Mouse (Mus musculus) small intestine, adult 2 months (tissue): ENCODE data around the gene Rfx3. TPM values are rescaled to one million over a fixed set of nuclear protein-coding genes. Genes with fewer than 3 reads are reported as not detected.

Source experiments
- H3K27ac ChIP-seq: fragments of 200-500 bp; 2 replicates; pipeline ENCODE4 v1.5.1; 2012; ENCODE audit warnings: low read depth, low read length, control low read depth, inconsistent platforms; ENCODE audit not compliant: insufficient read depth
- H3K27me3 ChIP-seq: fragments of 200-500 bp; 2 replicates; pipeline ENCODE4 v1.6.1; 2012; ENCODE audit warnings: mild to moderate bottlenecking, moderate library complexity, low read length, inconsistent platforms; ENCODE audit not compliant: control insufficient read depth, insufficient read depth
- H3K36me3 ChIP-seq: fragments of 200-500 bp; 2 replicates; pipeline ENCODE4 v1.6.1; 2012; ENCODE audit warnings: mild to moderate bottlenecking, low read length, control low read depth, inconsistent platforms; ENCODE audit not compliant: control insufficient read depth, insufficient read depth
- H3K4me1 ChIP-seq: fragments of 200-500 bp; 2 replicates; pipeline ENCODE4 v1.6.1; 2012; ENCODE audit warnings: low read length, inconsistent platforms, mixed read lengths; ENCODE audit not compliant: control insufficient read depth, insufficient read depth, insufficient read length
- H3K4me3 ChIP-seq: fragments of 200-500 bp; 2 replicates; pipeline ENCODE4 v1.5.1; 2012; ENCODE audit warnings: low read depth, mild to moderate bottlenecking, control low read depth, inconsistent platforms, low read length, moderate library complexity
- CTCF ChIP-seq: fragments of 200-500 bp; IDR thresholded peaks from 2 replicates; pipeline ENCODE4 v1.5.1; 2012; ENCODE audit warnings: low read depth, mild to moderate bottlenecking, control low read depth, inconsistent platforms, low read length, moderate library complexity, mixed read lengths; ENCODE audit not compliant: insufficient replicate concordance, insufficient read length; ENCODE audit errors: extremely low read depth
- POLR2A ChIP-seq: fragments of 200-500 bp; IDR thresholded peaks from 2 replicates; pipeline ENCODE4 v1.6.1; 2012; ENCODE audit warnings: low read depth, mild to moderate bottlenecking, control low read depth, inconsistent platforms, low read length, moderate library complexity
- WGBS: fragments of 180-500 bp; shearing (Covaris S2); methylation state at CpG from one replicate; pipeline ENCODE4 v1.1.7; 2018; 5-methylcytosine and 5-hydroxymethylcytosine counted together
- polyA plus RNA-seq: library from polyadenylated mRNA; depleted of rRNA; stranded (reverse); fragments of >200 nt; gene quantifications from 2 replicates; pipeline ENCODE4 v1.2.3, GENCODE M21; 2012

Gene Rfx3
- polyA plus RNA-seq, 1 experiment, result 0.99 TPM

GRCm38 (mm10) chr19:27738908-27739307, 272.1 kb downstream of the Rfx3 start:
- H3K36me3 ChIP-seq, result no peaks in the 10 kb centered on the region
- no peaks in the 10 kb centered on the region for H3K4me1 ChIP-seq
- TF ChIP-seq CTCF, result no peak
- no peak for TF ChIP-seq POLR2A
- H3K4me3 ChIP-seq, result no peak overlapping the region
- no peaks in the 10 kb centered on the region for H3K27me3 ChIP-seq
- H3K27ac ChIP-seq, result no peak overlapping the region
- 60% methylated on average over 8 of the region's 8 CpGs for WGBS

GRCm38 (mm10) chr19:27736571-27736970, 274.4 kb downstream of the Rfx3 start:
- no peaks in the 10 kb centered on the region for H3K27me3 ChIP-seq
- H3K27ac ChIP-seq, result no peak overlapping the region
- H3K4me1 ChIP-seq, result no peaks in the 10 kb centered on the region
- TF ChIP-seq POLR2A (no peak), CTCF (no peak)
- WGBS, result 51% methylated on average over 2 of the region's 2 CpGs
- no peaks in the 10 kb centered on the region for H3K36me3 ChIP-seq
- no peak overlapping the region for H3K4me3 ChIP-seq

- Histone ChIP-seq H3K27ac (no peak overlapping the region), H3K36me3 (no peaks in the 10 kb centered on the region), H3K4me1 (no peaks in the 10 kb centered on the region), H3K27me3 (no peaks in the 10 kb centered on the region; the same call in 1 of the 2 replicates), H3K4me3 (no peak overlapping the region)
- whole genome bisulfite sequencing, result 73% methylated on average over 11 of the region's 11 CpGs
- TF ChIP-seq CTCF (no peak), POLR2A (no peak)
These were observed 292.0 kb downstream of the Rfx3 start for GRCm38 (mm10) chr19:27718931-27719330.

- no peak for TF ChIP-seq POLR2A
- TF ChIP-seq CTCF, result no peak
- Histone ChIP-seq H3K4me1 (no peaks in the 10 kb centered on the region), H3K36me3 (no peaks in the 10 kb centered on the region), H3K4me3 (no peak overlapping the region), H3K27me3 (no peaks in the 10 kb centered on the region; the same call in 1 of the 2 replicates), H3K27ac (no peak overlapping the region)
These were observed 294.7 kb downstream of the Rfx3 start for GRCm38 (mm10) chr19:27716274-27716673.
